Mouse (Mus musculus) retina, embryonic 14.5 days (tissue): ENCODE measurements around the gene Dusp1.
A peak's percentile ranks its signal among the peaks of the same experiment; 100 is the strongest.

Source experiments
- DNase-seq: peaks from one replicate; pipeline ENCODE4 v3.0.0-alpha.2; 2015; ENCODE audit warnings: low spot score

The Dusp1 gene

DNA sequence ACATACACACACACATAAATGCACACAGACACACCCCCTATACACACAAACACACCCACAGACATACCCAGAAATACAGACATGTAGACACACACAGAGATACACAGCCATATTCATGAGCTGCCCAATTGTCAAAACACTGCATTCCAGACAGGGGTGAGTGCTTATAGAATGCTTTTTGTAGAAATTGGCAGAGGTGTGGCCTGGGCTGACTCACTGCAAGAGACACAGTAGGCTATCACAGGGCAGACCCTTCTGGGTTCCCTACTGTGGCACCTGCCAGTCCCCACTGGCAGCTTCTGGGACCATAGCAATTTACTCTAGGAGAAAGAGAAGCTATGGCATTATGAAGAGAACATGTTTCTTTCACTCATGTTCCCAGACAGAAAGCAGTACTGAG is 37.6 kb downstream of the Dusp1 start:
- DNase-seq = no peak

DNA sequence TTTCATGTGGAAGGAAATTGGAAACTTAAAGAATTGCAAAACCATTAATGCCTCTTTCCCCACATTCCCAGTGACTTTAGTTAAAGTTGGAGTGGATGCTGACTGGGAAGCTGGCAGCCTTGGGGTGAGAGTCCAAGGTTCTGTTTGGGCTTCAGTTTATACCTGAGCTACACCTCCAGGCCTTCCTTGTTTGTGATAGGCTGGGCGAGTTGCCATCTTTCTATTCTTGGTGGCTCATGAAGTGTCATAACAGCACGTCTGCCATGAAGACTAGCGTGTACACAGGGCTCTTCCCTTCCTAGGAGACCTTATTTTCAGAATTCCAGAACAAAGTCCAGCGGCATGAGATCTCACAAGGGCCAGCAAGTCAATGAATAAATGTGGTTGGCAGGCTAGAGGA is 39.2 kb downstream of the Dusp1 start:
- DNase-seq = no peak

DNA sequence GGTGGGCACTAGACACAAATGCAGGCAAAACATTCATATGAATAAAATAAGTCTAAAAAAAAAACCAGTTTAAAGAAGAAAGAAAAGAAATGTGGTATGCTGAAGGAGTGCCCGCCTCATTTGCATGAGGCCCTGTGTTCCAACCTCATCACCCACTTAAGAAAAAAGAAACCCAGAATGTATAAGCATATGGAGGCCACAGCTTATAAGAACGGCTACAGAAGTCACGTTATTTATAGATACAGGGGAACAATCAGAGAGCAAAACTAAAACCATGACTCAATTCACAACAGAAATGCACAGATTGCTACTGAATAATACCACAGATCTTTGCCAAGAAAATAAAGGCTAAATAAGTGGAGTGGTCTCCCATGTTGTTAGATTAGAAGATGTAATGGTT is 43.6 kb downstream of the Dusp1 start:
- no peak for DNase-seq

DNA sequence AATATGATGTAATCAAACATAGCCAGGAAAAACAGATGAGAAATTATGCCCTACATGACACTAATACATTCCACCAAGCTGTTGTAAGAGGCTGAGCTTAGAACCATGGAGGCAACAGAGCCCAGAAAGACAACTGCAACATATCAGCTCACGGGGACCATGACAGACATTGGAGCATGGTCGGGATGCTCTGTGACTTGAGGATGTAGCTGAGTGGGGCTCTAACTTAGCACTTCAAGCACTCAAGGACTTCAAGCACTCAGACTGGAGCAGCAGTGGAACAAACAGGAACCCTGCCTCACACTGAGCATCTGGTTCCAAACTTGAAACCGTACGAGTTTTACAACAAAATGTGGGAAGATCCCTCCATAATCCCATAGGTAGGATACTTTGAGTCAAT is 46.3 kb downstream of the Dusp1 start:
- no peak for DNase-seq

DNA sequence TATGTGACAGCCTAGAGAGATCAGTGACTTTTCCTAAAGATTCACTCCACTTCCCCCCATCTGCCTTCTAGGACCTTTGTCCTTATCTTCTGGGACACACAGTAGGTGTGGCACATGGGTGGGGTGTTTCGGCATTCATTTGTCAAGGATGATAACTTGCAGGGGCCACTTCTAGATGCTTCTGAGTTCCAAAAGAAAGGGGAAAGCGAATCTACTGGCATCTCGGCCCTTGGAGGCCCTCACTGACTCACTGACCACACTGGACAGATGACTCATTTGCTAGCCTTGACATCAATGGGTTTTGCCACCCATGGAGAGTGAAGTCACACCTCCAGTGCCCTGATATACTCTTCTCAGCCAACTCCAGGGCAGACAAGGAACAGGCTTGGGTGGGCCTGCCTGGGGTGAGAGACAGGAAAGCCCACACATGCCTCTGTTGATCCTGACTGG is 47.3 kb downstream of the Dusp1 start:
- DNase-seq = no peak

DNA sequence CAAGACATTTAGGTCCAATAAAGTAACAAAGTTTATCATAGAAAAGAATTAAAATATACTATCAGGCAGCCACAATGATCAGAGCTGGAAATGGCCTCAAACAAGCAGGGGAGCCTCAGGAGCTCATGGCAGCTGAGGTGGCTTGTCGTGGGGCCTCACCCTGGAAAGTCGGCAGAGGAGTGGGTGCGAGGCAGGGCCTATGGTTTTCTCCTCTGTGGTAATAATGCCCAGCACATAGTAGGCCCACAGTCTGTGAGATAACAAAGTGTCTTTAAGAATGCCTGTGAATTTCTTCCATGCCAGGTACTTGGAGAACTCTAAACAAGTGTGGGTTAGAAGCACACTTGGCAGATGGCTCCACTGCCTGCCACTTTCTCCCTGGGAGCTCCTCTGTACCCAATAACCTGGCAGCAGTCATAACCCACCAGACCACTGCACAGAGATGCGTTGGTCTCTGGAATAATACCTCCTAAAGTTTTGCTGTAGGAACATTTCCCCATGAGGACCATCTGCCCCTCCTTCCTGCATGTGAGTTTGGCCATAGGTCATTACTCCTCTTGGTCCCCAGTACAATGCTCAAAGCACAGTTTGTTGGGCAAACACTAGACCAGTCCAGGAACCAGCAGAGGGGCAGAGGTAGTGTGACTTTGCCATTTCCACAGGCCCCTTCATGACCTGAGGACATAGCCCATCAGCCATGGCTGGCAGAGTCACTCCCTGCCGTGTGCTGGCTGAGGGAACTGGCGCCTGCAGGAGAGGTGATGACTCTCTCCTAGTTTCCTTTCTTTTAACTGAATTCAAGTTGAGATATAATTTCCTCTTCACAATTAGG is 48.3 kb downstream of the Dusp1 start:
- DNase-seq = no peak

DNA sequence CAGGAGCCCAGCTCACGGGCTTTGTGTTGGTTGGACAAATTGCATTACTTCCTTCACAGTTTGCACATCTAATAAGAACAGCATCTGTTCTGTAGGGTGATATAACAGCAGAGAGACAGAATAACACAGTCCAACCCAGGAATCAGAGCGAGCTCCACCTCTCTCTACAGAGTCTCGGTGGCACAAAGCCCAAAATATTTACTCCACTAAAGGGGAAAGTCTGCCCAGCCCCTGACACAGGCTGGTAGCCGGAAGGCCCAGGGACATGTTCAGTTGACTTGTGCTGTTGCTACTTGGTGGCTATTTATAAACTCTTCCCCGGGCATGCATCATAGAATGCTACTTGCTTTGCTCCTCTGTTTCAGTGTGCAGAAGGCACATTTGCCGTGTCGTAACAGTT is 49.0 kb downstream of the Dusp1 start:
- DNase-seq = no peak

DNA sequence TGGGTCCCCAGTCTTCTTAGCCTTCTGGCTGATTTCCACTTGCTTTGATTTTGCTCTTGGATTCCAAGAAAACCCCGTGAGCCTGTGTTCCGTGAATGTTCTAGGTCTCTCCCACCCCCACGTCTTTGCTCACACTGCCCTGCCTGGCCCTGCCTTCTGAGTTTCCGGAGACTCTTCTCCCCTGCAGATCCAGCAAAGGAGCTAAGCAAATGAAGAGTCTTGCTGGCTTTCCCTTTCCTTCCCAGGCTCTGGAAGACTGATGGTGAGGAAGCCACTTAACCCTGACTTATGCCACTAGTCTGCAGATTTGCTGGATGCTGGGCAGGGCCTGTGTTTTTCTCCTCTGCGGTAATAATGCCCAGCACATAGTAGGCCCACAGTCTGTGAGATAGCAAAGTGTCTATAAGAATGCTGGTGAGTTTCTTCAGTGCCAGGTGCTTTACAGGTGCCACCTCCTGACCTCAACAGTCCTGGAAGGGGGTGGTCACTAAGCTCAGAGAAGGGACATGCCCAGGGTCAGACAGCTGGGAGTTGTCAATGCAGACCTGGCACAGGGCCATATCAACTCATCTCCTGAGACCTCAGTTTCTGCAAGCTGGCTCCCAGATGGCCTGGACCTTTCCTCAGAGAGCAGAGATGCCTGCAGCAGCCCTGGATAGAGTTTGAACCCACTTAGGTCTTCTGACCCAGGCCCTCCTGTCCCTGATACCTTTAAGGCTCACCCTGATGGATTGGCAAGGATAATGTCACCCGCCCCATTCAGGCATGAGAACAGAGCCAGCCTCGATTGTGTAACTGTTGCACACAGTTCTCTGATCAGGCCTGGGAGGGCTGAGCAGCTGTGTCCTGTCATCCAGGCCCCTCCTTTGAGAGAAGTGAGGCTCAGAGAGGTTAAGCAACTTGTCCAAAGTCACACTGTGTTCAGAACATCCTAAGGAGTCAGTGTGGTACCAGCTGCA is 49.8 kb downstream of the Dusp1 start:
- no peak for DNase-seq

DNA sequence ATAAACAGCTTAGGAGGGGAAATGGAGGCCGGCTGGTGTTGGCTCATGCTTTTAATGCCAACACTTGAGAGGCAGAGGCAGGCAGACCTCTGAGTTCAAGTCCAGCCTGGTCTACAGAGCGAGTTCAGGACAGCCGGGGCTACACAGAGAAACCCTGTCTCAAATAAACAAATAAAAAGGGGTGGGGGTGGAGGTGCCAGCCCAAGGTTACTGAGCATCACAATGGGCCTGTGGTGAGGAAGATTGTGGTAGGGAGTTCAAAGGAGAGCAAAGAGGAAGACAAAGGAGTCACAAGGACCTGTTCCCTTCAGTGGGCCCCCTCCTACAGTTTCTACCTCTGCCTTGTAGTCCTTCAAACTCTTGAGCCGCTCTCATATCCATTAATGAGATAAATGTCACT is 50.7 kb downstream of the Dusp1 start:
- no peak for DNase-seq

DNA sequence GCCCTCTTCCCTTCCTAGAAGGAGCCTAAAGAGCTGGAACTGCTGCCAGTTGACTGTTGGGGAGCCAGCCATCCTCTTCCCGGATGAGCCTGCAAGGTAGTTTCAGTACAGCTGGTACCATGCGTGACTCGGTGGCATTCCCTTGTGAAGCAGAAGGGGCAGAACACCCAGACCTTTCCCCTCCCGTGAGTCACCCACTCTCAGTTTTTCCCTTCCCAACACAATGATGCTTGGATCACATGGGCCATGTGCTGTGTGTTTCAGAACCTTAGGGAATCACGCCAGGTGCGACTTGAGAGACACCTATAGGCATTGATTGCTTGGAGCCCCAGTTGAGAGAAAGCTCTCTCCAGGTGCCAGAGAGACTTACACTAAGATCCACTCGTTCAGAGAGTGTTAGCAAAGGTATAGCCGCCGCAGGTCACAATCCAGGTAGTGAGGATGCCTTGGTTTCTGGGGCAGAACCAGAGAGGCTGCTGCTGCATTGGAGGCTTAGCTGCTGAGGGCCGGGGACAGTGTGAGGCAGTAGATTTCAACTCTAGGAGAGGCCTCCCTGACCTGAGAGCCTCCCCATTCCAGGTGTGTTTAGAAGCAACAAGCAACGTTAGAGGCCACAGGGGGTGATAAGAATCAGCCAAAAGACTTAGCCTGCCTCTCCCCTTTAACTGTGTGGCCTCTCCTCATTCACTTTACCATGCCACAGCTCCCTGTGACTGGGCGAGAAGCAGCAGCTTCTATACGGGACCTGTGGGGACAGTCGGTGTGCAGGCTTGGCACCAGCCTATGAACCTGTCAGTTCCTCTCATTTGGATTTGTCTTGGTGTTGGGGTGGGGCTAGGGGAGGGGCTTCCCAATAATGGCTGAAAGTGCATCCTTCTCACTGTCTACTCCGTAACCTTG is 51.5 kb downstream of the Dusp1 start:
- no peak for DNase-seq

DNA sequence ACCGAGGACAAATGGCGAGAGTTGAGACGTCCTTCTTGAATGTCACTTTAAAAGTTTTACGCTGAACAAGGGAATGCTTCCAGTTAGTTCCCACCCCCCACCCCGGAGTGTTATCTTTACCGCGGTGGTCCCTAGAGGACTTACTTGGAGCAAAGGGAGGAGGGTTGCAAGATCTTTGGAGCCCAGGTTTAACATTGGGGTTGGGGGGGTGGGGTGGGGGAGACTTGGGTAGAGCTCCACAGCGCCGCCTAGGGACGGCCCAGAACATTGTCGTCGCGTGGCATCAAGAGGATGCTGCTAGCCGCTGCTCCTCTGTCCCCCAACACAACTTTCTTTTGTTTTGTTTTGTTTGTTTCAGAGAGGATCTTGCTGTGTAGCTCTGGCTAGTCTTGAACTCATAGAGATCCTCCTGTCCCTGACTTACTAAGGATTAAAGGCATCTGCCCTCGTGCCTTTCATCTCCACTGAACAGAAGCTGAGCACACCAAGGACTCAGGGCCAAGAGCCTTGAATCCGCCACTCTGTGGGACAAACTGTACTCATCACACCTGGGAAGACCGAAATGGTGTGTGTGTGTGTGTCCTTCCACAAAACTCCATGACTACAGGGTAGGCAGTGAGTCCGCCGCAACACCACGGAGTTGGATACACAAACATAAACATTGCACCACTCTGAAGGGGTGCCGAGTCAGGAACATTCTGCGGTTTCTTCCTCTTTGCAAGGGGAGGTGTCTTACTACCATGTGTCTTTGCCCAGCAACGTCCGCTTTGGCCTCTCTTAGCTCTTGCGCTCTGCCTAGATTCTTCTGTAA is 52.8 kb downstream of the Dusp1 start:
- DNase-seq = peak; percentile 91

DNA sequence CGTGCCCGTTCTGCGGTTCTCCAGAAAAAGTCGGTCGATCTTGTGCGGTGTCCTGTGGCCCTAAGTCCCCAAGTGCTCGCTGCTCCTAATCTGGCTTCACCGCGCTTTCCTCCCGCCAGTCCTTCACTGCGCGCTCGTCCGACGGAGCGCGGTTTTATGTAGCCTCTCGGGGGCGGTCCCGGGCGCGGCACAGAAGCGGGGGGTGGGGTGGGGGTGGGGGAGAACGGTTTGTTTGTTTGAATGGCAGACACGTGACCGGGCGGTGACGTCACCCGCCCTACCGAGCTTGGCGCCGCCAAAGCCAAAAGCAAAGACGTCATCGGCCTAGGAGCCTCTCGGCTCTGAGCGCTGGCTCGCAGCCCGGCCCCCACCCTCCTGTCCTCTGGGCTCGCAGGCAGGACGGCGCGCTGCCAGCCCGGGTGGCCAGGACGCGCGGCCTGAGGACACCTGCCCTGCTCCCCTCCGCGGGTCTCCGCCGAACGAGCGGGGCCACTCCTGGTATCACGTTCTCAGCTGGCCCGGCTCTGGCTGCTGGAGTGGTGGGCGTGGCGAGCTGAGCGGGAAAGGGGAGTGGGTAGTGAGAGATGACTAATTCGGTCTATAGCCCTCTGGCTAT is 53.5 kb downstream of the Dusp1 start:
- DNase-seq = peak; percentile 98

DNA sequence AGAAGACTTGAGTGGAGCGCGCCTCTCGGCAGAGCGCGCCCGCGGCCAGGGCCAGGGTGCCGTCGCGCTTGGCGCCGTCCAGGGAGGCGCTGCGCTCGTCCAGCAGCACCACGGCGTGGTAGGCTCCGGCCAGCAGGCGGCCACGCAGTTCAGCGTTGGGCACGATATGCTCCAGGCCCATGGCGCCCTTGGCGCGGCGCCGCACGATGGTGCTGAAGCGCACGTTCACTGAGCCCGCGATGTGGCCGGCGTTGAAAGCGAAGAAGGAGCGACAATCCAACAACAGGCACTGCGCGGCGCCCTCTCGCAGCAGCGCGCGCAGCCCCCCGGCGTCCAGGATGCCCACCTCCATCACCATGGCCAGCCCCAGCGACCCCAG is 54.0 kb downstream of the Dusp1 start:
- peak; percentile 80 for DNase-seq

DNA sequence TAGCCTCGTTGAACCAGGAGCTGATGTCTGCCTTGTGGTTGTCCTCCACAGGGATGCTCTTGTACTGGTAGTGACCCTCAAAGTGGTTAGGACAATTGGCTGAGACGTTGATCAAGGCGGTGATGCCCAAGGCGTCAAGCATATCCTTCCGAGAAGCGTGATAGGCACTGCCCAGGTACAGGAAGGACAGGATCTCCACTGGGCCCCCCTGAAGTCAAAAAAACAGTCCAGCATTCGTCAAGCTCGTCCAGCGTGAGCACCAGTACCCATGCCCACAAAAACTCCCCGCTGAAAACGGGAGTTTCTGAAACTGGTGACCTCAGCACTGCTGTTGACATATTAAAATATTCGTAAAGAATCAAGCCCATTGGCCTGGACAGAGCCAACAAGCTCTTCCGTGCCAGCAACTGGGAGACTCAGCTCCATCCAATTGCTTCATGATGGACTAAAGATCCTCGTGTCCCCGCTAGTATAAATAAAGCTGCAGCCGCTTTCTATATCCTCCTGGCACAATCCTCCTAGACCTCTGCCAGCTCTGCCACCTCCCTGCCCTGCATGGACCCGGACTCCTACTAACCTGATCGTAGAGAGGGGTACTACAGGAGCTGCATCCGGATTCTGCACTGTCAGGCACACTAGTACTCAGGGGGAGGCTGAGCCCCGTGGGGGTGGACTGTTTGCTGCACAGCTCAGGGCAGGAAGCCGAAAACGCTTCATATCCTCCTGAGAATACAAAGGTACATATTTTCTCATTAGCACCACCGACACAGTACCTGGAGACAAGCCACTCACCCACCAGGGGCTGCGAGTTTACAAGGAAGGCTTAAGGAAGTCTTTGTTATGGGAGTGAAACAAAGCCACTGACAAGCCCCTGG is 54.7 kb downstream of the Dusp1 start:
- DNase-seq = peak; percentile 48

DNA sequence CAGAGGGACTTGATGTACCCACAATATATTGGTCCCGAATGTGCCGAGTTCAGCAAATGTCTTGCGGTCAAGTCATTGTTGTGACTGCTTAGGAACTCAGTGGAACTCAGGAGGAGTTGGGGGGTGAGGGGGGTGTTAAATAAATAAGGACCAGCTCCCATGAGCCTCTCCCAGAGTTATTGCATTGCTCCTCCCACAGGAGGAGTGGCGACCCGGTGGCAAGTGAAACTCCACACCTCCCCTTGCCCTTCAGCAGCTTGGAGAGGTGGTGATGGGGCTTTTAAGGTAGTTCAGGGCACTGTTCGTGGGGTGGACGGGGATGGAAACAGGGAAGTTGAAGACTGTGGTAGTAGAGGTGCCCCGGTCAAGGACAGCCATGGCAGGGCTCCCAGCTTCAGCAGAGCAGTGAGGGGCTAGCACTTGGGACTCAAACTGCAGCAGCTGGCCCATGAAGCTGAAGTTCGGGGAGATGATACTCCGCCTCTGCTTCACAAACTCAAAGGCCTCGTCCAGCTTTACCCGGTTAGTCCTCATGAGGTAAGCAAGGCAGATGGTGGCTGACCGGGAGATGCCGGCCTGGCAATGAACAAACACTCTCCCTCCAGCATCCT is 55.8 kb downstream of the Dusp1 start:
- no peak for DNase-seq

DNA sequence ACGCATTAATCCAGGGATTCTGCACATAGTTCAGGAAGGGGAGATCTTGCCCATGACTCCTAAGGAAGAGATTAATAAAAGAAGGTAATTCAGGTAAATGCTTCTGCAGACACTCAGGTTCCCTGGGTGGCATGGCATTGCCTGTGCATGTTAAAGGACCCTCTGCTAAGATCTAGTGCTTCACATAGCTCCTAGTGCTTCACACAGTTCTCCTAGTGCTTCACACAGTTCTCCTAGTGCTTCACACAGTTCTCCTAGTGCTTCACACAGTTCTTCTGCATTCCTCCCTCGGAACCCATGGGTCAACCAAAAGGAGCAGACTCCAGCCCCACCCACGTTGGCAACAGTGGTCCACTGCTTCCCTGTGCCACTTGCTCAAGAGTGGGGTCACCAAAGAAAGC is 56.7 kb downstream of the Dusp1 start:
- no peak for DNase-seq

DNA sequence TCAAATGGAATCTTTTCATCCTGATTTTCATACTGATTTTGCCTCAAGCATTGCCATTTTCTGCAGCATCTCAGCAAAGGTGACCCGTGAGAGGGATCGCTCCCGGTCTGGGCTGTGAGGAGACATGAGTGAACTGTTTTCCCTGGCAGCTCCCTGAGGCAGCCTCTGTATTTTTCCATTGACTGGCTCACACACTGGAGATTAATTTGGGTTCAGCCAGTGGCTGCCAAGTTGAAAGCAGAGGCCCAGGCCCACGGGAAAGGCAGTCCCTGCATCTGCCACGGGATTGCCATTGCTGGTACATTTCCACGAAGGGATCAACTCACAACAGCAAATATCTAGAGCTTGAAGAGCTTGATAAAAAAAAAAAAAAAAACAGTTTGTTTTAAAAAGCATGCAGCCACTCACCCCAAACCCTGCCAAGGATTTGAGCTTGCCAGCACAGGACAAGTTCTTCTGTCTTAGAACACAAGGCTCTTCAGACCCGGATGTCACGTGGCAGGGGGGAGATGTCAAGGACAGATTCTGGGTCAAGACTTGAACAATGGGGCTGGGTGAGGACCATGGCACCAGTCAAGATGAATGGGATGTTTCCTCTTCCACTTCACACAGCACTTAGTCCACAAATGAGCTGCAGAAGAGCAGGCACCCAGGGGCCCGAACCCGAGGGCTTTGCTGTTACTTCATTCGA is 57.8 kb downstream of the Dusp1 start:
- peak; percentile 34 for DNase-seq

DNA sequence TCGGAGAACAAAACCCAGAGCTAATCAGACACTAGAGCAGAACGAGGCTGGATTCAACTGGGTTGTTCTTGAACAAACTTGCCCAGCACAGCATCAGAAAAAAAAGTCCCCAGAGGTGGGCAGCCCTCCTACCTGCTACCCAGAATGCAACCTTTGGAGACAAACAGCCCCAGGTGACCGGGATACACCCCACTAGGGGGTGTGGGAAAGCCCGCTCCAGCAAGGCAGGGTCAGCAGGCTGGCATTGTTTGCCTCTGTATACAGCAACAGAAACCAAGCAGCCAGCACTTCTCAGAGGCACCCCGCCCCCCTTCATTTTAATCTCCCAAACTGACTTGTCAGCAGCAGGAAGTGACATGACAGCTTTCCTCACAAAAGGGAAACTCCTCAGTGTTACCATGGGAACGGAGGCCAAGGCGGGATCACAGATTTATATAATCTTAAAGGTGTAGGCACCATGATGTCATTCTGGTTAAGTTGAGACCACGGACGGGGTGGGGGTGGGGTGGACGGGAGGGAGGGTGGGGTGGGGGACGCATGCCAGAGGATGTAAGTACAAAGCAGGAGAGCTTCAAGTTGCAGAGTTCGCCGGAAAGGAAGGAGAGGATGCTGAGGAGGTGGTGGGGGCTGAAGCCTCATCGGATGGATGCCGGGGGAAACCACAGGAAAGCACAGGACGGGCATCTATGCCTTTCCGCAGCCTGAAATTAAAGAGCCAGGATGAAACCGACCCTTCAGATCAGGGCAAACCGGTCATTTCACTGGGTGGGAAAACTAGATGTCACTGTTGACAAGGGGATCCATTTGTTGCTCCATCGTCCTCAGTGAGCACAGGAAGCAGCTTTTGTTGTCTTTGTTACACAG is 58.9 kb downstream of the Dusp1 start:
- DNase-seq = peak; percentile 93
